Mouse (Mus musculus) gastrocnemius, adult 2 months (tissue): Measurements from ENCODE around the gene Rint1. TPM values are rescaled to one million over a fixed set of nuclear protein-coding genes. Genes with fewer than 3 reads are reported as not detected.
"Not testable (repeated sequence)": the region's sequence is repeated elsewhere in the genome, so short reads cannot be mapped to it uniquely, and the experiment has no call there.

Experiments used
- DNase-seq: peaks from one replicate; pipeline ENCODE4 v3.0.0; 2022
- H3K27ac ChIP-seq: fragments of 200-600 bp; 2 replicates; pipeline ENCODE4 v1.8.1; 2022; ENCODE audit warnings: mild to moderate bottlenecking
- H3K4me3 ChIP-seq: fragments of 200-600 bp; 2 replicates; pipeline ENCODE4 v1.8.1; 2022; ENCODE audit warnings: mild to moderate bottlenecking, moderate library complexity
- CTCF ChIP-seq: fragments of 200-600 bp; IDR thresholded peaks from 2 replicates; pipeline ENCODE4 v1.8.1; 2022; ENCODE audit warnings: antibody characterized with exemption, mild to moderate bottlenecking, moderate library complexity
- intact Hi-C: fragments of 180-260 bp; cut with DNase I; formaldehyde crosslinking; loops from one replicate; pipeline ENCODE4 v1.15.1; 2025
- total RNA-seq, 2 experiments: library from RNA; stranded (reverse); gene quantifications; 2 replicates each; pipeline ENCODE4 v1.2.3; 2021

Rint1 gene
- total RNA-seq, 2 experiments from 2014 or later = 7.9 to 8.1 TPM

GRCm38 (mm10) chr5:23843674-23844530 lies 56.4 kb downstream of the Rint1 start, which contains the start of gene Tomm7:
Tomm7 (minus strand) TSS chr5:23844161.
- Histone ChIP-seq H3K27ac (peak within 1 kb of the TSS; percentile 96), H3K4me3 (peak within 1 kb of the TSS; percentile 85)
- intact Hi-C loops = no loop called here
- peak; percentile 19; the same call in 1 of the 2 replicates for TF ChIP-seq CTCF
- peak; percentile 98 for DNase-seq

DNA sequence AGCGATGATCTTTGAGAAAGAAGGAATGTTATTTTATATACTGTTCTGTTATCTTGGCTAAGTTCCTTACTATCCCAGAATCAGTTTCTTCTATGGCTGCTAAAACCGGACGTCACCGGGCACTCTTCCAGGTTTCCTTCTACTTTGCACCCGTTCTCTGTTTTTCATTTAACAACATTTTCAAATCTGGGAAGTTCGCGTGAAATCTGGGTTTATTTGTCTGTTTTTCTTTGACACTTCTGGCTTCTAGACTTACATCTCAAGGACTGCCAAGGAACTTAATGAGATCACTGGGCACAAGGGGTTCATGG lies 57.0 kb downstream of the Rint1 start:
- intact Hi-C loops = no loop called here
- H3K27ac ChIP-seq = peak overlapping the region; percentile 96
- DNase-seq = peak; percentile 50
- H3K4me3 ChIP-seq = peak overlapping the region; percentile 85
- no peak for TF ChIP-seq CTCF

DNA sequence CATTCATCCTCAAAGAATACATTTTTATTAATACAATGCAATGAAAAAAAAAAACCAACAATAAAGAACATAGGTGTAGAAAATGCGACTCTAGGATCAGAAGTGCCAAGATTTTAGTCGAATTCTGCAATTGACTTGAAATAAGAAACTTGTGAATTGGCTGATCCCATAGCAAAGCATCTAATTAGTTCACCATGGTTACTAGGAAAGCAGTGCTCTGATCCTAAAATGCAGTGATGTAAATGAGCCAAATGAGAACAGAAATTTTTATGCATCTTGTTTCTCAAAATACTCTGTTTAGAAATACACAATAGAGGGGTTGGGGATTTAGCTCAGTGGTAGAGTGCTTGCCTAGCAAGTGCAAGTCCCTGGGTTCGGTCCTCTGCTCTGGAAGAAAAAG lies 57.6 kb downstream of the Rint1 start:
- intact Hi-C loops = no loop called here

DNA sequence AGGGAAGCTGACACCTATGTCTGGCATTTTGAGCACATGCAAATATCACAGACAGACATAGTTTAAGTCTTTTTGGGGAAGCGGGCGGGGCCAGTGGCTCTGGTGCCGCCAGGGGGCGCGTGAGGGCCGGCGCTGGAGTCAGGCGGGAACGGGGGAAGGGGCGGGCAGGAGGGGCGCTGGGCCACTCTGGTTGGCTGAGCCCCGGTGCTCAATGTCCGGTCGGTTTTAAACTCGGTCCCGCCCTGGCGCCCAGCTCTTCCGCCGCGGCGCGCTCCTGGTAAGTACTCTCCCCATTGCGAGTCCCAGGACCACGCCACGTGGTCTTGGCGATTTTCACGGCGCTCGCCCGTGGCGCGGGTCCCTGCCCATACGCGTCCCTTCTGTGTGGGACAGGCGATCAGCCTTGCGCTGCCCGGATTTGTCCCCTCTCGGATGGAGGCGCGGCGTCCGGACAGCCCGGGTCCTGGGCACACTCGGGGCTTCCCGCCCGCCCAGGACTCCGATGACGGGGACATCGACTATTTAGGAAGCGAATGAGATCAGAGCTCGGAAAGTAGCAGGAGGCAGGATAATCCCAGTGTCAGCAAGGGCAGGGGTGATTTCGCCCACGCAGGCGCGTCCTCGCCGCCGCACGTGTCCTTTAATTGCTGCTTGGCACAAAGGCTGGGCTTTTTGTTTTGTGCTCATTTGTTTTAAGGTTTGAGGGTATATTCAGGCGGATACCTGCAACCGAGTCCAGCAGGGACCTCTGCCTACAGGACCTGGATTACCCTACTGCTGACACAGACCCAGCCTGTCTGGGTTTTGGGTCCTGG lies 63.0 kb downstream of the Rint1 start:
- peak overlapping the region; percentile 89 for H3K4me3 ChIP-seq
- peak; percentile 79 for TF ChIP-seq CTCF
- intact Hi-C loops = loop anchor here (2.0 to 10.0 kb wide), 2 partner anchors 184 to 226 kb away; partner anchors contain the start of gene Fam126a
- DNase-seq = peak; percentile 95
- peak overlapping the region; percentile 91 for H3K27ac ChIP-seq

More for the DNA sequence above, 57.6 kb downstream of the Rint1 start:
- TF ChIP-seq CTCF = no peak
- Histone ChIP-seq H3K4me3 (no peak overlapping the region), H3K27ac (peak overlapping the region; percentile 96; the same call in 1 of the 2 replicates)
- no peak for DNase-seq

DNA sequence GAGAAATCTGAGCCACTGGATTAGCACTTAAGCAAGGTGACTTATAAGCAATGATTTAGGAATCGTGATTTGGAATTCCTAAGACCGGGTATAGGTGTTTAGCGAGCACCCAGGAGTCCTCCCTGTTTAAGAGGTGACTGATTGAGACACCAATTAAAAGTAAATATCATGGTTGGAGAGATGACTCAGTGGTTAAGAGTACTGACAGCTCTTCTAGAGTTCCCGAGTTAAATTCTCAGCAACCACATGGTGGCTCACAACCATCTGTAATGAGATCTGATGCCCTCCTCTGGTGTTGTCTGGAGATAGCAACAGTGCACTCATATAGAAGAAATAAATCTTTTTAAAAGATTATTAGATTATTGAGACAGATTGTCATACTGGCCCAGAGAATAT lies 63.6 kb downstream of the Rint1 start:
- not testable (repeated sequence) for DNase-seq
- Histone ChIP-seq H3K27ac (peak overlapping the region; percentile 91), H3K4me3 (peak overlapping the region; percentile 89)
- TF ChIP-seq CTCF = peak; percentile 28; the same call in 1 of the 2 replicates
- intact Hi-C loops = loop anchor here (2.0 to 10.0 kb wide), 2 partner anchors 184 to 226 kb away; partner anchors contain the start of gene Fam126a

- DNase-seq, H3K27ac ChIP-seq, H3K4me3 ChIP-seq: not testable (repeated sequence)
- peak; percentile 40 for TF ChIP-seq CTCF
- intact Hi-C loops = loop anchor here (10.0 kb wide), 1 partner anchor 182 kb away; the partner anchor contains the start of gene Fam126a
Observed at GRCm38 (mm10) chr5:23852916-23853315, 65.4 kb downstream of the Rint1 start.

- no peak for DNase-seq
- intact Hi-C loops = loop anchor here (10.0 kb wide), 1 partner anchor 179 kb away; the partner anchor contains the start of gene Fam126a
Observed at GRCm38 (mm10) chr5:23855484-23855883, 68.0 kb downstream of the Rint1 start.

DNA sequence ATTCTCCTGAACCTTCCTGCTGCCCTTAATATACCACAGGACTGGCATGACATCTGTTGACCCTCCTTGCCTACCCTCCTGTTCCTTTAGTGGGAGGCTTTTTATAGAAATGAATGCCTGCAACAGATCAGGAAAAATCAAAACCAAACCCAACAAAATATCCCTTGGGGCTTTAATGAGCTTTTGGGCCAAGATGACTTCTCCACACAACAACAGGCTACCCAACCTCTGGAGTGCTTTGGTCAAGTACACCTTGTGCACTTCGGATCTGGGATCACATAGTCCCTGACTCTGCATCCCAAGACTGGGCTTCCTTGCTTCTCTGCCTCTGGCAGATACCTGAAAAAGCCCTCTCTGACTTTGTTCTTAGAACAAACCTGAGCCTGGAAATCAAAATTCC lies 68.7 kb downstream of the Rint1 start:
- intact Hi-C loops = loop anchor here (10.0 kb wide), 1 partner anchor 179 kb away; the partner anchor contains the start of gene Fam126a
- no peak overlapping the region for H3K4me3 ChIP-seq
- no peak for TF ChIP-seq CTCF
- no peak overlapping the region for H3K27ac ChIP-seq
- DNase-seq = no peak

More at GRCm38 (mm10) chr5:23855484-23855883, 68.0 kb downstream of the Rint1 start:
- TF ChIP-seq CTCF = no peak
- Histone ChIP-seq H3K27ac (no peak overlapping the region), H3K4me3 (no peak overlapping the region)

DNA sequence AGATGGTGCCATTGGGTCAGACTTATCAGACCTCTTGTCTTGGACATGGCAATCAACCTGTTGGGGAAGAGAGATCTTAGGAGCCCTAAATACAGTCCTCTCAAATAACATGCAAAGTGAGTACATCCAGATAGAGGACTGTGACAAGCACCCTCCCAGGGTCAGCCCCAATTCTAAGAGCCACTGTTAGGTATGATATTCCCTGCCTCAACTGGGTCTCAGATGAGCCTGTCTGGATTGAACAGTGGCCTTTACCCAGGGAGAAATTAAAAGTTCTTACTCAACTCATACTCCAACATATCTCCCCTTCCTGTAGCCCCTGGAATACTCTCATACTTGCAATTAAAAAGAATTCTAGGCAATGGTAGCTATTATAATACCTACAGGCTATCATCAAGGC lies 69.7 kb downstream of the Rint1 start:
- Histone ChIP-seq H3K4me3 (no peak overlapping the region), H3K27ac (no peak overlapping the region)
- no peak for TF ChIP-seq CTCF
- intact Hi-C loops = loop anchor here (10.0 kb wide), 1 partner anchor 178 kb away; the partner anchor contains the start of gene Fam126a
- no peak for DNase-seq

GRCm38 (mm10) chr5:23858001-23858400 lies 70.5 kb downstream of the Rint1 start:
- Histone ChIP-seq H3K4me3 (no peak overlapping the region), H3K27ac (no peak overlapping the region)
- no peak for TF ChIP-seq CTCF
- DNase-seq = no peak
- intact Hi-C loops = loop anchor here (10.0 kb wide), 1 partner anchor 177 kb away; the partner anchor contains the start of gene Fam126a

DNA sequence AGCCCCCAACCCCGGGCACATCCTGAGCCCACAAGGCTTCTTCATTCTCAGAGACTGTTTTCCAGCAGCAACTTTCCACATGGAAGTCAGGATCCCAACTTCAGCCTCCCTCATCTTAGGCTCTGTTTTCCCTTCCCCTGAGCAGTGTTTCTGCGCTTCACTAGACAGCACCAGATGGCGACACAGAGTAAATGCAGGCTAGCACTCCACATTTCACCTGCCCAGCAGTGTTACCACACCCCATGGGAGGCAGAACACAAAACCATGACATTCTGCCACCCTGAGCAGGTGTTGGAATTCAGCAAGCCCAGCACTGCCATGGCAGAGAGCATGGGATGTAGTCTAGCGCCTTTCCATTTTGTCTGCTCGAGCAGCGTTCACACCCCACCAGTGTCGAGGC lies 71.1 kb downstream of the Rint1 start:
- Histone ChIP-seq H3K4me3 (no peak overlapping the region), H3K27ac (no peak overlapping the region)
- TF ChIP-seq CTCF = peak; percentile 9; the same call in 1 of the 2 replicates
- intact Hi-C loops = loop anchor here (10.0 kb wide), 1 partner anchor 176 kb away; the partner anchor contains the start of gene Fam126a
- no peak for DNase-seq

DNA sequence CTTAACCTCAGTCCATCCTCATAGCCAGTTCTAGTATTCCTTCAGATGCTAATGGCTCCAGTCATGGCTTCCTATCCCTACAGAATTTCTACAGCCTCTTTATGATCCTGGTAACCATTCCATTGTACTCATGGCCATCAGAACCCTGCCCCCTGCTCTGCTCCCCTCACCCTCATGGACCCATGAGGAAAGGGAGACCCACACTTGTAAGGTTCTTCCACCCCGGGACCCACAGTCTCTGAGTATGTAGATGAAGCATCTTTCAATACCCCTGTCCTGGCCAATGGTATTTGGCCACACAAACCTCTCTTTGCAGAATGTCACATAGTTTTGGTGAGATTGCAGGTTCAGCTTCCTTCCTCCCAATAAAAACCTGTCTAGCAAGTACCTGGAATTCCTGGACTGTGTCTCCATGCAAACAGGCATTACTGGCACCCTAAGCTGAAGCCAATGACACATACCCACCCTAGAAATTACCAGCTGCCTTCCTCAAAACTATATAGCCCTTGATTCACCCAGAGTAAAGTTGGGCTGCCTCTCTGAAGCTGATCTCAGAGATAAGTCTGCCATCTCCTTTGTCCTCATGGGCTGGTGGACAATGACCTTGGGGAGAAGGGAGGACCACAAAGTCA lies 71.7 kb downstream of the Rint1 start:
- no peak overlapping the region for H3K27ac ChIP-seq
- no peak overlapping the region for H3K4me3 ChIP-seq
- no peak for DNase-seq
- no peak for TF ChIP-seq CTCF
- intact Hi-C loops = loop anchor here (10.0 kb wide), 1 partner anchor 176 kb away; the partner anchor contains the start of gene Fam126a
